Mouse (Mus musculus): Measurements from ENCODE around the gene Zcchc3.

DNA sequence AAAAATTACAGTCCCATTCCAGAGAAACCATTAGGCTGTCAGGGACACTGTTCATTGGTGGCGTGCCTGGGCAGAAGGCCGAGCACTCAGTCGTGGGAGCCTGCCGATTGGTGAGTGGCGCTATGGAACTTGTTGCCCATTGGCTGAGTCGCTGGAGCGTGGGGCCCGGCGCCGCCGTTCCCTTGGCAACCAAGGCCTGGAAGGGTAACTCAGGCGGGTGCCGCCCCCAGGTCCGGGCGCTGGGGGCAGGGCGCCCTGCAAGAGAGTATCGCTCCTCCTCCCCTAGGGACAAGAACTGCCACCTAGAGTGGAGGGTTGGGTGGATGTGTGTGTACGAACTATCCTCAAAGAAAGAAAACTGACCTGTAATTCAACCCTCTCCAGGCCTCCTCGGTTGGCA, 8.7 kb downstream of the Zcchc3 start:
- TF ChIP-seq CTCF (IDR thresholded peaks at IDR 0.05; ENCODE audit: extremely low read depth, insufficient read depth, insufficient read length, insufficient replicate concordance) (no peak), POLR2A (IDR thresholded peaks at IDR 0.05; ENCODE audit: low read depth, low read length) (no peak)
